ENCODE assay signal across 32 mouse cellular contexts in genomic region chr1:58691718-58692117, GRCm38 (mm10). TPM values are rescaled to one million over a fixed set of nuclear protein-coding genes. Genes with fewer than 3 reads are reported as not detected.
"Had no signal": no experiment of that assay in that cellular context is flagged by ENCODE, and none has a peak within 500 bp of the region (broad histone marks: within the 10 kb centered on the region; RNA-seq: fewer than 3 reads in every experiment).

No protein-coding gene starts in this region.

RNA-seq across cellular contexts. Expression of gene Als2cr12, which starts 4.1 kb away (rescaled TPM):
- total RNA-seq: left cerebral cortex, postnatal 10 days; left cerebral cortex, postnatal 14 days; left cerebral cortex, postnatal 25 days; left cerebral cortex, postnatal 36 days; left cerebral cortex, postnatal 4 days; megakaryocyte, adult 5-6 weeks; megakaryocyte-erythroid progenitor cell, adult 5-6 weeks; midbrain, postnatal 0 days; monocyte, adult 5-6 weeks had no signal
- polyA plus RNA-seq: limb, embryonic 10.5 days; limb, embryonic 11.5 days; limb, embryonic 12.5 days; limb, embryonic 13.5 days; liver, embryonic 11.5 days; liver, embryonic 12.5 days; liver, embryonic 13.5 days; liver, embryonic 14.5 days; liver, embryonic 15.5 days; liver, embryonic 16.5 days; liver, postnatal 0 days; lung, embryonic 14.5 days; lung, embryonic 16.5 days; macrophage; midbrain, embryonic 10.5 days; midbrain, embryonic 11.5 days; midbrain, embryonic 12.5 days; midbrain, embryonic 13.5 days; midbrain, embryonic 14.5 days; midbrain, embryonic 15.5 days; midbrain, embryonic 16.5 days; midbrain, postnatal 0 days; neural tube, embryonic 11.5 days; neural tube, embryonic 12.5 days had no signal
